Mouse (Mus musculus): ENCODE results near the gene Azi2. TPM values are rescaled to one million over a fixed set of nuclear protein-coding genes. Genes with fewer than 3 reads are reported as not detected.

Gene Azi2
- total RNA-seq, 1 experiment, result 40.8 TPM

- no peak for TF ChIP-seq ZC3H11A (IDR thresholded peaks at IDR 0.05; ENCODE audit: borderline replicate concordance, low read depth, low read length)
- no peak for TF ChIP-seq ZNF384 (IDR thresholded peaks at IDR 0.05; ENCODE audit: low read depth, low read length)
- no peak for TF ChIP-seq CHD2 (IDR thresholded peaks at IDR 0.05; ENCODE audit: low read depth, low read length)
- TF ChIP-seq MAFK (IDR thresholded peaks at IDR 0.05; ENCODE audit: insufficient read depth, low read depth, low read length), result no peak
- no peak for TF ChIP-seq HCFC1 (IDR thresholded peaks at IDR 0.05; ENCODE audit: borderline replicate concordance, insufficient read depth, low read length)
- Histone ChIP-seq H3K9me3 (ENCODE audit: control insufficient read depth, insufficient read depth, low read depth, low read length) (no peaks in the 10 kb centered on the region), H3K27ac (ENCODE audit: insufficient read depth, low read depth, low read length, poor library complexity, severe bottlenecking) (no peak overlapping the region), H3K4me3 (ENCODE audit: insufficient read depth in 1 of 2, low read depth in 1 of 2, low read length in 2 of 2, poor library complexity in 1 of 2, severe bottlenecking in 1 of 2) (no peak overlapping the region), H3K36me3 (ENCODE audit: control insufficient read depth, insufficient read depth, low read length, poor library complexity, severe bottlenecking) (peaks cover 4% of the 10 kb centered on the region), H3K4me1 (ENCODE audit: control insufficient read depth in 2 of 2, insufficient read depth in 2 of 2, low read length in 2 of 2, poor library complexity in 1 of 2) (no peaks in the 10 kb centered on the region), H3K9ac (ENCODE audit: insufficient read depth, low read depth, low read length, poor library complexity, severe bottlenecking) (no peak overlapping the region)
- no peak for DNase-seq (ENCODE audit: low read depth, low spot score)
- in situ Hi-C loops (cut with MboI; ENCODE audit: low sequenced_read_pairs in 2 of 2, unreplicated experiment in 2 of 2), result no loop called here
Measured at GRCm38 (mm10) chr9:118043581-118043980, 3.3 kb downstream of the Azi2 start.

GRCm38 (mm10) chr9:118045011-118045533 is 4.8 kb downstream of the Azi2 start:
- H3K36me3 ChIP-seq (ENCODE audit: control insufficient read depth, insufficient read depth, low read length, poor library complexity, severe bottlenecking), result peaks cover 5% of the 10 kb centered on the region
- no peak overlapping the region for H3K4me3 ChIP-seq (ENCODE audit: insufficient read depth in 1 of 2, low read depth in 1 of 2, low read length in 2 of 2, poor library complexity in 1 of 2, severe bottlenecking in 1 of 2)
- TF ChIP-seq HCFC1 (IDR thresholded peaks at IDR 0.05; ENCODE audit: borderline replicate concordance, insufficient read depth, low read length), result no peak
- no peak for TF ChIP-seq ZNF384 (IDR thresholded peaks at IDR 0.05; ENCODE audit: low read depth, low read length)
- no peak for TF ChIP-seq CHD2 (IDR thresholded peaks at IDR 0.05; ENCODE audit: low read depth, low read length)
- no peak for TF ChIP-seq MAFK (IDR thresholded peaks at IDR 0.05; ENCODE audit: insufficient read depth, low read depth, low read length)
- TF ChIP-seq ZC3H11A (IDR thresholded peaks at IDR 0.05; ENCODE audit: borderline replicate concordance, low read depth, low read length), result no peak
- H3K9me3 ChIP-seq (ENCODE audit: control insufficient read depth, insufficient read depth, low read depth, low read length), result no peaks in the 10 kb centered on the region
- no peaks in the 10 kb centered on the region for H3K4me1 ChIP-seq (ENCODE audit: control insufficient read depth in 2 of 2, insufficient read depth in 2 of 2, low read length in 2 of 2, poor library complexity in 1 of 2)
- DNase-seq (ENCODE audit: low read depth, low spot score), result no peak
- no peak overlapping the region for H3K9ac ChIP-seq (ENCODE audit: insufficient read depth, low read depth, low read length, poor library complexity, severe bottlenecking)
- in situ Hi-C loops (cut with MboI; ENCODE audit: low sequenced_read_pairs in 2 of 2, unreplicated experiment in 2 of 2), result no loop called here
- H3K27ac ChIP-seq (ENCODE audit: insufficient read depth, low read depth, low read length, poor library complexity, severe bottlenecking), result no peak overlapping the region

DNA sequence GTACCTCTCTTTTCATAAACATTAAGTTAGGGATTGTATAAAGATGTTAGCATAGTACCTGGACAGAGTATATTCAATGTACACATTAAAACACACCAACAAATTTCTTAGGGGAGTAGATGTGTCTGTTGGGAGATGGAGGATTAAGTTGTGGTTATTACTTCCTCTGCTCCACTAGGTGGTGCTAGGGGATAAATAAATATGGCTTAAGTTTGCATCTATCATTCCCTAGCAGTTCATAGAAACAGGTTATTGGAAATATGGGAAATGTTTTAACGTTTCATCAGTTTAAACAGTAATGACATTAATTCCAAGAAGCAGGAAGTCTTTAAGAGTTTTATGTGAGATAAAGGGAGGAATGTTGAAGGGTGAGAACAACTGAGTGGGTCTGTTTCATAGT is 13.0 kb downstream of the Azi2 start:
- no peaks in the 10 kb centered on the region for H3K4me1 ChIP-seq (ENCODE audit: control insufficient read depth in 2 of 2, insufficient read depth in 2 of 2, low read length in 2 of 2, poor library complexity in 1 of 2)
- DNase-seq (ENCODE audit: low read depth, low spot score), result no peak
- H3K4me3 ChIP-seq (ENCODE audit: insufficient read depth in 1 of 2, low read depth in 1 of 2, low read length in 2 of 2, poor library complexity in 1 of 2, severe bottlenecking in 1 of 2), result no peak overlapping the region
- H3K36me3 ChIP-seq (ENCODE audit: control insufficient read depth, insufficient read depth, low read length, poor library complexity, severe bottlenecking), result peaks cover 9% of the 10 kb centered on the region
- H3K9me3 ChIP-seq (ENCODE audit: control insufficient read depth, insufficient read depth, low read depth, low read length), result no peaks in the 10 kb centered on the region
- H3K9ac ChIP-seq (ENCODE audit: insufficient read depth, low read depth, low read length, poor library complexity, severe bottlenecking), result no peak overlapping the region
- TF ChIP-seq MAFK (IDR thresholded peaks at IDR 0.05; ENCODE audit: insufficient read depth, low read depth, low read length) (no peak), ZNF384 (IDR thresholded peaks at IDR 0.05; ENCODE audit: low read depth, low read length) (no peak), CHD2 (IDR thresholded peaks at IDR 0.05; ENCODE audit: low read depth, low read length) (no peak), HCFC1 (IDR thresholded peaks at IDR 0.05; ENCODE audit: borderline replicate concordance, insufficient read depth, low read length) (no peak), ZC3H11A (IDR thresholded peaks at IDR 0.05; ENCODE audit: borderline replicate concordance, low read depth, low read length) (no peak)
- H3K27ac ChIP-seq (ENCODE audit: insufficient read depth, low read depth, low read length, poor library complexity, severe bottlenecking), result no peak overlapping the region
- in situ Hi-C loops (cut with MboI; ENCODE audit: low sequenced_read_pairs in 2 of 2, unreplicated experiment in 2 of 2), result loop anchor here in 1 of 2 experiments (25.0 kb wide), 1 partner anchor 434 kb away; the partner anchor contains the start of gene Eomes

DNA sequence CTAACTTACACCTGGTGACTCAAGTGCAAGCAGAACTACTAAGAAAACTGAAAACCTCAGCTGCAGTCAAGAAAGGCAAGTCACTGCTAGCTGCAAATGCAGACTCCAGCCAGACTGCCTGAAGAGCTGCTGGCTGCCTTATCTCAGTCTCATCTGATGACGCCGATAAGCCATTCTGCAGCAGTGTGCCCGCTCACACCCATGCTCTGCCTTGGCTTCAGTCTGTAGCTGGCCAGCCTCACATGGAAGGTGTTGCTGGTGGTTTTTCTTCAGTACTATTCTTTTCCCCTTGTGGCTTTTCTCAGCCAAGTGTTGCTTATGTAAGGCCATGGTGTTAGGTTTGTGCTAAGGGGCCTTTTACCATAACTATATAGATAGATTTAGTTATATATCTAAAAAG is 18.8 kb downstream of the Azi2 start:
- in situ Hi-C loops (cut with MboI; ENCODE audit: low sequenced_read_pairs in 2 of 2, unreplicated experiment in 2 of 2), result loop anchor here in 1 of 2 experiments (25.0 kb wide), 1 partner anchor 428 kb away; the partner anchor contains the start of gene Eomes
- no peaks in the 10 kb centered on the region for H3K4me1 ChIP-seq (ENCODE audit: control insufficient read depth in 2 of 2, insufficient read depth in 2 of 2, low read length in 2 of 2, poor library complexity in 1 of 2)
- peaks cover 6% of the 10 kb centered on the region for H3K36me3 ChIP-seq (ENCODE audit: control insufficient read depth, insufficient read depth, low read length, poor library complexity, severe bottlenecking)

More for the DNA sequence above, 18.8 kb downstream of the Azi2 start:
- no peak overlapping the region for H3K9ac ChIP-seq (ENCODE audit: insufficient read depth, low read depth, low read length, poor library complexity, severe bottlenecking)
- no peak overlapping the region for H3K27ac ChIP-seq (ENCODE audit: insufficient read depth, low read depth, low read length, poor library complexity, severe bottlenecking)
- TF ChIP-seq CHD2 (IDR thresholded peaks at IDR 0.05; ENCODE audit: low read depth, low read length) (no peak), HCFC1 (IDR thresholded peaks at IDR 0.05; ENCODE audit: borderline replicate concordance, insufficient read depth, low read length) (no peak), ZC3H11A (IDR thresholded peaks at IDR 0.05; ENCODE audit: borderline replicate concordance, low read depth, low read length) (no peak), ZNF384 (IDR thresholded peaks at IDR 0.05; ENCODE audit: low read depth, low read length) (no peak)
- no peak for DNase-seq (ENCODE audit: low read depth, low spot score)
- no peak overlapping the region for H3K4me3 ChIP-seq (ENCODE audit: insufficient read depth in 1 of 2, low read depth in 1 of 2, low read length in 2 of 2, poor library complexity in 1 of 2, severe bottlenecking in 1 of 2)
- no peaks in the 10 kb centered on the region for H3K9me3 ChIP-seq (ENCODE audit: control insufficient read depth, insufficient read depth, low read depth, low read length)

Measured in ES-E14 (cell line).